Mouse (Mus musculus) stomach, postnatal 0 days (tissue): ENCODE data around the gene Fam172a. TPM values are rescaled to one million over a fixed set of nuclear protein-coding genes. Genes with fewer than 3 reads are reported as not detected.

ENCODE experiments used
- ATAC-seq: fragments of 200-750 bp; cut with Nextera tagmentation; 2 replicates; pipeline ENCODE4 v1.8.0; 2017; ENCODE audit not compliant: low FRiP score, low TSS enrichment
- DNase-seq: peaks from one replicate; pipeline ENCODE4 v3.0.0-alpha.2; 2016; ENCODE audit warnings: low spot score
- H3K27ac ChIP-seq: fragments of 300-500 bp; sonication (generic); replicated peaks from 2 replicates; pipeline ENCODE4 v1.5.1; 2014; ENCODE audit warnings: mild to moderate bottlenecking, control low read depth
- H3K27me3 ChIP-seq: fragments of 300-500 bp; sonication (generic); 2 replicates; pipeline ENCODE4 v1.6.1; 2014; ENCODE audit warnings: low read length; ENCODE audit not compliant: control insufficient read depth, insufficient read depth
- H3K36me3 ChIP-seq: fragments of 300-500 bp; sonication (generic); 2 replicates; pipeline ENCODE4 v1.6.1; 2014; ENCODE audit warnings: low read length, mixed read lengths; ENCODE audit not compliant: control insufficient read depth, insufficient read depth
- H3K4me1 ChIP-seq: fragments of 300-500 bp; sonication (generic); replicated peaks from 2 replicates; pipeline ENCODE4 v1.6.1; 2014; ENCODE audit warnings: antibody characterized with exemption; ENCODE audit not compliant: control insufficient read depth, insufficient read depth
- H3K4me2 ChIP-seq: fragments of 300-500 bp; sonication (generic); replicated peaks from 2 replicates; pipeline ENCODE4 v1.6.1; 2014; ENCODE audit warnings: low read depth, mild to moderate bottlenecking, control low read depth, moderate library complexity
- H3K4me3 ChIP-seq: fragments of 300-500 bp; sonication (generic); 2 replicates; pipeline ENCODE4 v1.5.1; 2014; ENCODE audit warnings: low read depth, low read length, control low read depth
- H3K9ac ChIP-seq: fragments of 300-500 bp; sonication (generic); 2 replicates; pipeline ENCODE4 v1.6.1; 2014; ENCODE audit warnings: mild to moderate bottlenecking, low read length, control low read depth, mixed read lengths
- H3K9me3 ChIP-seq: fragments of 300-500 bp; sonication (generic); 2 replicates; pipeline ENCODE4 v1.6.1; 2016; ENCODE audit warnings: low read length; ENCODE audit not compliant: control insufficient read depth
- CTCF ChIP-seq: IDR thresholded peaks from 2 replicates; pipeline ENCODE4 v1.5.1; 2016; ENCODE audit warnings: antibody characterized with exemption, low read depth, mild to moderate bottlenecking, moderate library complexity
- EP300 ChIP-seq: optimal IDR thresholded peaks from 2 replicates; pipeline ENCODE3; 2016; ENCODE audit warnings: antibody characterized with exemption
- WGBS: fragments of 180-500 bp; shearing (Covaris S2); extraction: QIAGEN DNeasy Blood & Tissue Kit; methylation state at CpG from one replicate; pipeline ENCODE4 v1.1.7; 2014; 5-methylcytosine and 5-hydroxymethylcytosine counted together
- polyA plus RNA-seq: library from polyadenylated mRNA; unstranded; fragments of >200 nt; fragmentation: Nextera tagmentation; extraction: Ambion mirVana; gene quantifications from 2 replicates; pipeline ENCODE4 v1.2.1, GENCODE M21; 2015

The Fam172a gene
- polyA plus RNA-seq, 1 experiment from 2014 or later: 19.8 TPM

DNA sequence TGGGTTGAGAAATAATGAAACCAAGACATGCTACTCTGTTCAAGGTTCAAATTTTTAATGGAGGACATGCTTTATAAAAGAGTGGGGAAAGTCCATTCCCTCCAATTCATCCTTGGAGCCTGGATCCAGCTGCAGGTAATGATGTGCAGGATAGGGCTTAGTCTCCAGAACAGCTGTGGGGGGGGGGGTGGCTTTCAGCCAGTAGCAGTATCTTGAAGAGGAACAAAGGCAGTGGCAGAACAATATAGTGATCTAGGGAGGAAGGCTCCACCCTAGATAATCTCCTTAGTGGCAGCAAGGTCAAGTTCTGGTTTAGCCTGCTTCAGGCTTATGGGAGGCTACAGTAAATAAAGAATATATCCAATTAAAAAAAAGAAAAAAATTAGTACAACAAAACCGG lies 108.6 kb downstream of the Fam172a start:
- no peak for TF ChIP-seq EP300
- TF ChIP-seq CTCF: no peak
- H3K4me1 ChIP-seq: no peaks in the 10 kb centered on the region
- 86% methylated on average over 1 of the region's 1 CpGs for WGBS

DNA sequence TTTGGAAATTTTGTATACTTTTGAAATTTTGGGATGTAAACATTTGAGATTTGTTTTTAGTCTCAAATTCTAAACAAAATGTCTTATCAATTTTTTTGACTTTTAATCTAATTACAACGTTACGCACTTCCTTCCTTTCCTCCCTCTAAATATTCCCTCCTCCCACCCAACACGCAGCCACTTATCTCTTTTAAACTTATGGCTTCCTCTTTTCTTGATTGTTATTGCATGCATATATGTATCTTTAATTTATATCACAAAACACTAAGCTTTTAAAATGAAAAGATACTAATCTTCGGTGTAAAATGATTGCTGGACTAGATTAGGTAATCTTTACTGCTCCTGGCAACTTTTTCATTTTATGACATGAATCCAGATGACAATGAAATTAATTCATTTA lies 124.3 kb downstream of the Fam172a start:
- ATAC-seq (no peak), DNase-seq (no peak)
- no peak overlapping the region for H3K4me2 ChIP-seq
- WGBS: 73% methylated on average over 4 of the region's 4 CpGs
- no peaks in the 10 kb centered on the region for H3K4me1 ChIP-seq
- H3K27ac ChIP-seq: no peak overlapping the region
- no peak overlapping the region for H3K9ac ChIP-seq
- no peak overlapping the region for H3K4me3 ChIP-seq
- H3K27me3 ChIP-seq: no peaks in the 10 kb centered on the region
- H3K9me3 ChIP-seq: no peaks in the 10 kb centered on the region
- TF ChIP-seq CTCF: no peak
- TF ChIP-seq EP300: no peak
- H3K36me3 ChIP-seq: no peaks in the 10 kb centered on the region

More for the DNA sequence above, 108.6 kb downstream of the Fam172a start:
- Histone ChIP-seq H3K4me2 (no peak overlapping the region), H3K9ac (no peak overlapping the region), H3K27me3 (no peaks in the 10 kb centered on the region), H3K4me3 (no peak overlapping the region), H3K36me3 (no peaks in the 10 kb centered on the region), H3K9me3 (no peaks in the 10 kb centered on the region), H3K27ac (no peak overlapping the region)
- no peak for ATAC-seq
- DNase-seq: no peak

DNA sequence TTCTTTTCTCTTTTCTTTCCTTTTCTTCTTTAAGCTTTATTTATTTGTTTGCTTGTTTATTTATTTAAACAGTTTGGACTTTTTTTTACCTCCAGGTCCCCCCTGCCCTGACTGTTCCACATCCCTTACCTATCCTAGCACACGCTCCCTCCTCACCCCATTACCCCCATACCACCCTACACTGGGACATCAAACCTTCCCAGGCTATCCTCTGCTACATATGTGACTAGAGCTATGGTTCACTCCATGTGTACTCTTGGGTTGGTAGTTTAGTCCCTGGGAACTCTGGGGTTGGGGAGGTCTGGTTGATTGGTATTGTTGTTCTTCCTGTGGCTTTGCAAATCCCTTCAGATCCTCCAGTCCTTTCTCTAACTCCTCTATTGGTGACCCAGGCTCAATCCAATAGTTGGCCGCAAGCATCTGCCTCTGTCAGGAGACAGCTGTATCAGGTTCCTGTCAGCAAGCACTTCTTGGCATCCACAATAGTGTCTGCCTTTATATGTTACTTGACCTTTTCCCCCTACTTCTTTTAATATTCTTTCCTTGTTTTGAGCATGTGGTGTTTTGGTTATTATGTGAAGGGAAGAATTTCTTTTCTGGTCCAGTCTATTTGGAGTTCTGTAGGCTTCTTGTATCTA lies 141.3 kb downstream of the Fam172a start:
- WGBS: 92% methylated on average over 2 of the region's 2 CpGs
- DNase-seq (no peak), ATAC-seq (no peak)
- Histone ChIP-seq H3K27me3 (no peaks in the 10 kb centered on the region), H3K36me3 (no peaks in the 10 kb centered on the region), H3K9me3 (no peaks in the 10 kb centered on the region), H3K4me2 (no peak overlapping the region), H3K4me3 (no peak overlapping the region), H3K4me1 (no peaks in the 10 kb centered on the region), H3K27ac (no peak overlapping the region), H3K9ac (no peak overlapping the region)
- TF ChIP-seq EP300 (no peak), CTCF (no peak)

DNA sequence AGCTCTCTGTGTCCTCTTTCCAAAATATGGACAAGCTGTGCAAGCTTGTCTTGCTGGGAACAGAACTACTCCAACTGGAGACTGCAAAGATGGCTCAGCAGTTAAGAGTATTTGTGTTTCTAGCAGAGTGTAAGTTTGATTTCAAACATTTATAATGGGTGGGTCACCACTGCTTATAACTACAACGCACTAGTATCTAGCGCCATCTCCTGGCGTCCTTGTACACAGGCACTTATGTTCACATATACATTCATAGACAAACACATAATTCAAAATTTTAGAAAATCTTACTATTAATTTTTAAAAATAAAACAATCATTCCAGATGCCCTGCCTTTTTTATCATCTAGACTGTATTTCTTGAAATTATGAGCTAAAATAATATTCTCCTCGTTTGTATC lies 147.0 kb downstream of the Fam172a start:
- DNase-seq: no peak
- peak; percentile 52 for TF ChIP-seq CTCF
- TF ChIP-seq EP300: no peak
- 84% methylated on average over 4 of the region's 4 CpGs for WGBS

DNA sequence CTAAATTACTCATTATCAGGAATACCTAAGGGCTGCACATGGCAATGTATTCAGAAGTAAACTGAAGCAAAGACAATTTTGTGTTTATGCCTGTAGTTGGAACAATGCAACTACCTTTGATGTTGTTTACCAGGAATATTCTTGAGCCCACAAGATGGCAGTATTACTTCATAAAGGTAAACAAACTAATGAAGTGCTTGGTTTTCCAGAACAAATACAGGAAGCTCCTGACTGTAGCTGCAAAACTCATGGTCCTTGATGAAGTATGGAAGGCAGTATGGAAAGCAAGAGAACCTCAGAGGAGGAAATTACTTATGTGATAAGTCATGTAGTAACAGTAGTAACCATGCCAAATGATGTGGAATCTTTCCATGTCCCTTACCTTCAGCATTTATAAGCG lies 163.0 kb downstream of the Fam172a start:
- Histone ChIP-seq H3K27me3 (no peaks in the 10 kb centered on the region), H3K4me3 (no peak overlapping the region), H3K27ac (no peak overlapping the region), H3K9ac (no peak overlapping the region), H3K9me3 (no peaks in the 10 kb centered on the region), H3K36me3 (no peaks in the 10 kb centered on the region), H3K4me1 (no peaks in the 10 kb centered on the region), H3K4me2 (no peak overlapping the region)
- ATAC-seq (no peak), DNase-seq (no peak)
- 98% methylated on average over 1 of the region's 1 CpGs for WGBS
- TF ChIP-seq EP300: no peak
- peak; percentile 54 for TF ChIP-seq CTCF

More for the DNA sequence above, 147.0 kb downstream of the Fam172a start:
- Histone ChIP-seq H3K9ac (no peak overlapping the region), H3K4me3 (no peak overlapping the region), H3K4me2 (no peak overlapping the region), H3K27me3 (no peaks in the 10 kb centered on the region), H3K9me3 (no peaks in the 10 kb centered on the region), H3K4me1 (no peaks in the 10 kb centered on the region), H3K27ac (no peak overlapping the region), H3K36me3 (no peaks in the 10 kb centered on the region)
- no peak for ATAC-seq

DNA sequence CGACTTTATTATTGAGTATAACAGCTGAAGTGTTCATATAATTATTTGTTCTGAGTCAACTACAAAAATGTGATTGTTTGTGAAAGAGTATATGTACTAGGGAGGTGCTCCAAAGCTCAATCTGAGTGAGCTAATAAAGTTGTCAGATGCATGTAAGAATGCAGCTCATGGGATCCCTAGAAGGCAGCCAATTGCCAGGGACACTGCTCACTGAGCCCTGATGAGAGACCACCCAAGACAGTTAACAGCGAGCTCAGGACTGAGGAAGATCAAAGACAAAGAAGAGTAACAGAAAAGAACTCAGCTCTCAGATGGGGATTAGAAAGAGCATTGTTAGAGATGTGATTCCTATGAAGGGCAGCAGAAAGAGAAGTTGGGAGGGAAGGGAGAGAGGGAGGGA lies 166.5 kb downstream of the Fam172a start:
- ATAC-seq (no peak), DNase-seq (no peak)
- no peak for TF ChIP-seq EP300
- no peak for TF ChIP-seq CTCF
- Histone ChIP-seq H3K9ac (no peak overlapping the region), H3K36me3 (no peaks in the 10 kb centered on the region), H3K4me2 (no peak overlapping the region), H3K4me1 (no peaks in the 10 kb centered on the region), H3K9me3 (no peaks in the 10 kb centered on the region), H3K27me3 (no peaks in the 10 kb centered on the region), H3K27ac (no peak overlapping the region), H3K4me3 (no peak overlapping the region)
- WGBS: 60% methylated on average over 2 of the region's 2 CpGs
